Mouse (Mus musculus) erythroblast, embryonic 14.5 days (primary cell): ENCODE results near the gene Smg9. TPM values are rescaled to one million over a fixed set of nuclear protein-coding genes. Genes with fewer than 3 reads are reported as not detected.

ENCODE experiments used
- H3K27me3 ChIP-seq: 2 replicates; pipeline ENCODE4 v1.6.1; 2012; ENCODE audit warnings: inconsistent platforms; ENCODE audit not compliant: control insufficient read depth
- H3K36me3 ChIP-seq: 2 replicates; pipeline ENCODE4 v1.6.1; 2012; ENCODE audit warnings: mild to moderate bottlenecking, inconsistent platforms; ENCODE audit not compliant: control insufficient read depth
- H3K4me1 ChIP-seq: 2 replicates; pipeline ENCODE4 v1.6.1; 2012; ENCODE audit warnings: inconsistent platforms; ENCODE audit not compliant: control insufficient read depth
- H3K4me3 ChIP-seq: replicated peaks from 2 replicates; pipeline ENCODE3; 2012; ENCODE audit warnings: moderate library complexity, mild to moderate bottlenecking, inconsistent platforms
- H3K9me3 ChIP-seq: 2 replicates; pipeline ENCODE4 v1.6.1; 2012; ENCODE audit warnings: low read length, inconsistent platforms, mixed read lengths; ENCODE audit not compliant: control insufficient read depth
- GATA1 ChIP-seq: IDR thresholded peaks from 2 replicates; pipeline ENCODE4 v1.6.1; 2012; ENCODE audit warnings: low read length, inconsistent platforms, mixed read lengths
- TAL1 ChIP-seq: IDR thresholded peaks from 3 replicates; pipeline ENCODE4 v1.6.1; 2012; ENCODE audit warnings: low read length, inconsistent platforms, mixed read lengths
- polyA plus RNA-seq: library from polyadenylated mRNA; stranded (reverse); fragments of >175 nt; gene quantifications from 2 replicates; pipeline ENCODE4 v1.2.3, GENCODE M21; 2012

Smg9 gene
- polyA plus RNA-seq, 1 experiment: 18.4 TPM

DNA sequence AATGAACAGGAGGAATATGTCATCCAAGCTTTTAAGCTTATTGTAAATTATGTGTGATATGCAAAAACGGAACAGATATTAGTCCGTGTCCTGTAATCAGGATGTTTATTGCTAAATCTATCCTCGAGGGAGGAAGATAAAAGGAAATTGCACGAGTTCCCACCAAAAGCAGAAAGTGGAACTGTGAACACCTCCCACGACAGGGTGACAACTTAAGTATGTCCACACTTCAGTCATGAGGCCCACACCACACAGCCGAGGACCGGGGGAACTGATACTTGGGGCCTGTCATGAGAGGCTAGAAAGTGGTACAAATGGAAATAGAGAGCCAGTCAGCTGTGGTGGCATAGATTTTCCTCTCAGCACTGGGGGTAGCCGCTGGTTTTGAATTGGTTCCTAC is 42.9 kb downstream of the Smg9 start:
- Histone ChIP-seq H3K36me3 (no peaks in the 10 kb centered on the region), H3K9me3 (no peaks in the 10 kb centered on the region), H3K4me3 (no peak overlapping the region), H3K4me1 (peaks cover 2% of the 10 kb centered on the region; the same call in 1 of the 2 replicates), H3K27me3 (no peaks in the 10 kb centered on the region)
- TF ChIP-seq GATA1: no peak
- TF ChIP-seq TAL1: no peak

- Histone ChIP-seq H3K4me3 (no peak overlapping the region), H3K4me1 (peaks cover 5% of the 10 kb centered on the region), H3K27me3 (no peaks in the 10 kb centered on the region)
These were observed 46.0 kb downstream of the Smg9 start for GRCm38 (mm10) chr7:24445266-24445926.

GRCm38 (mm10) chr7:24446697-24447340 is 47.4 kb downstream of the Smg9 start:
- no peak for TF ChIP-seq TAL1
- TF ChIP-seq GATA1: no peak
- Histone ChIP-seq H3K4me1 (peaks cover 14% of the 10 kb centered on the region), H3K36me3 (no peaks in the 10 kb centered on the region), H3K4me3 (no peak overlapping the region), H3K27me3 (0 out of 2 replicates have a peak, but pooled peaks cover under 1% of the 10 kb centered on the region), H3K9me3 (no peaks in the 10 kb centered on the region)

More at GRCm38 (mm10) chr7:24445266-24445926, 46.0 kb downstream of the Smg9 start:
- Histone ChIP-seq H3K36me3 (no peaks in the 10 kb centered on the region), H3K9me3 (no peaks in the 10 kb centered on the region)
- TF ChIP-seq TAL1: no peak
- TF ChIP-seq GATA1: no peak

DNA sequence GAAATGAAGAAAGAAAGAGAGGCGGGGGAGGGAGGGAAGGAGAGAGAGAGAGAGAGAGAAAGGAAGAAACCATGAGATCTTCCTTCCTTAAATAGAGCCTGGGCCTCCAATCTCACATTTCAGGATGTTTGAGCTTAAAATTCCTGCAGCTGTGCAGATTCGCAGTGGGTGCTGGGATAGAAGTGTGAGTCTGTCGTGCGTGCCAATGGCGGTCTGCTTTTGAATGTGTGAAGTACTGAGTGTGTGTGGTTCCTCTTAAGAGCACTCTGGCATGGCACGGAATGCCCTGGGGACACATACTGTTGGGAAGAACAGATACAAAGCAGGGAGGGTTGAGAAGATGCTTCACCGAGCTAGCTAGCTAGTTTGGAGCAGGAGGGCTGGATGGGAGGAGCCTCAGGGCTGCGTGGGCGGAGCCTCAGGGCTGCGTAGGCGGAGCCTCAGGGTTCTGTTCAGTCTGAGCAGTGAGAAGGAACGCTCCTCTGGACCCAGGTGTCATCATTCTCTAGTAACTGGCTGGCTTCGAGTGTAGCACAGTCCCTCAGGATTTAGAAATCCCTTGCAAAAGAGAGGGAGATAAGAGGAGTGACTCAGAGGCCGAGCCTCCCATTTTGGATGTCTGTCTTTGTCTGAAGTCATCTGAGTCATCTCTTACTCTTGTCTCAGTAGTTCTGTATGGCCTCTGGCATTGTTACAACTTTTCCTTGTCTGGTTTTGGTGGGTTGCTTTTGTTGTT is 49.5 kb downstream of the Smg9 start:
- Histone ChIP-seq H3K9me3 (no peaks in the 10 kb centered on the region), H3K4me3 (no peak overlapping the region), H3K36me3 (no peaks in the 10 kb centered on the region), H3K27me3 (peaks cover 6% of the 10 kb centered on the region), H3K4me1 (peaks cover 13% of the 10 kb centered on the region)
- TF ChIP-seq TAL1: no peak
- TF ChIP-seq GATA1: no peak

DNA sequence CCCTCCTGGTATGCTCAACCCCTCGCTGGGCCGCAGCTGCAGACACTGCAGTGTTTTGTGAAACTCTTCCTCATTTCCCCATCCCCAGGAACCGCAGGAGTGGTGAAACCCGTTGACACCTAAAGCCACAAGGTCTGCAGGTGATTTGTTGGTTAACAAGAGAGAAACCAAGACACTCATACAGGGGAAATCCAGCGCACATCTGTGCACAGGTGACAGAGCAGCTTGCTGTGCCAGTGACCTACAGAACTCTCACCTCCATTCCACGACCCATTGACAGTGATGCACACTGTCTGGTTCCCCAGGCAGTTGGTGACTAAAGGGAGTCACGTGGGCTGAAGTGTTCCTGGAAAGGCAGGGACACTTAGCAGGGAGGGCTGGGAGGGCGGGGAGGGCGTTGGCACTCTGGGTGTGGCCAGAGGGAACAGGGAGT is 51.2 kb downstream of the Smg9 start:
- Histone ChIP-seq H3K36me3 (no peaks in the 10 kb centered on the region), H3K4me3 (no peak overlapping the region), H3K27me3 (peaks cover 6% of the 10 kb centered on the region), H3K9me3 (no peaks in the 10 kb centered on the region), H3K4me1 (peaks cover 13% of the 10 kb centered on the region)
- TF ChIP-seq GATA1: no peak
- no peak for TF ChIP-seq TAL1

DNA sequence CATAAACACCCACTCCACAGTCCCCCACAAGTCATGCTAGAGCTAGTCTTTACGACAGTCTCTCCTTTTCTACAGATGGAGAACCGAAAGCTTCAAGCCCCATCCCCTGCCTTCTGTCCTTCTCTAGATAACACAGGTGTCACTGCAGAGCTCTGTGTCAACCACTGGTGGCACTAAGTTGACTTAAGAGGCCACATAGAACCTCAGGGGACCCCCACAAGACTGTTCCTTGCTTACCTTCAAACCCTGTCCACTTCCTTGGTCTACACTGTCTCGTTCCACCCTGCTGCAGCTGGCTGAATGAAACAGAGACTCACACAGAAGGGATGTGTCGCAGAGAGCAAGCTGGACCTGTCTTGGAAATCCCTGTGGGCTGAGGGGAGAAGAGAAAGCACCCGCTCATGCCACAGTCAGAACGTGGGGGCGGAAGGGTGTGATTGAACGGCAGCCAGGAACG is 52.5 kb downstream of the Smg9 start, which contains the start of gene Irgc1:
Gene Irgc1 (minus strand): TSS at position 443 of the 457 bp plus-strand sequence.
- H3K9me3 ChIP-seq: no peaks in the 10 kb centered on the region
- H3K4me3 ChIP-seq: no peak within 1 kb of the TSS
- TF ChIP-seq GATA1 (no peak), TAL1 (no peak)
- H3K4me1 ChIP-seq: peaks cover 13% of the 10 kb centered on the region
- peaks cover 6% of the 10 kb centered on the region for H3K27me3 ChIP-seq
- H3K36me3 ChIP-seq: no peaks in the 10 kb centered on the region

DNA sequence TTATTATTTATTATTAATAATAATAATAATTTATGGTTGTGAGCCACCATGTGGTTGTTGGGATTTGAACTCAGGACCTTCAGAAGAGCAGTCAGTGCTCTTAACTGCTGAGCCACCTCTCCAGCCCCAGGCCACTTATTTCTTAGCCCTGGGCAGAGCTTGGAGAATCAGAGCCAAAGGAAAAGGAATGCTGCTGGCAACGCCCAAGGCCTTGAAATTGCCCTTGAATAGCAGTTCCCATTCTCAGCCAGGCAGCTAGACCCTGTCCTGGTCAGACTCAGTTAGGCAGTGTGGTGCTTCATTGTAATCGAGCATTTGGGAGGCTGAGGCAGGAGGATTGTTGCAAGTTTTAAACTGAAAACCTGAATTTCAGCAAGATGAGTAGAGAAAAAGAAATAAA is 54.8 kb downstream of the Smg9 start:
- TF ChIP-seq TAL1 (no peak), GATA1 (no peak)
- H3K9me3 ChIP-seq: no peaks in the 10 kb centered on the region
- H3K4me3 ChIP-seq: no peak overlapping the region
- peaks cover 6% of the 10 kb centered on the region for H3K27me3 ChIP-seq
- no peaks in the 10 kb centered on the region for H3K36me3 ChIP-seq
- peaks cover 13% of the 10 kb centered on the region for H3K4me1 ChIP-seq

- no peak overlapping the region for H3K4me3 ChIP-seq
- no peaks in the 10 kb centered on the region for H3K9me3 ChIP-seq
- H3K4me1 ChIP-seq: peaks cover 7% of the 10 kb centered on the region
- TF ChIP-seq GATA1 (no peak), TAL1 (no peak)
- no peaks in the 10 kb centered on the region for H3K36me3 ChIP-seq
- H3K27me3 ChIP-seq: peaks cover 6% of the 10 kb centered on the region
These were observed 56.3 kb downstream of the Smg9 start for GRCm38 (mm10) chr7:24455726-24456125.

GRCm38 (mm10) chr7:24457726-24458370 is 58.4 kb downstream of the Smg9 start:
- Histone ChIP-seq H3K36me3 (no peaks in the 10 kb centered on the region), H3K4me3 (no peak overlapping the region), H3K27me3 (peaks cover 16% of the 10 kb centered on the region), H3K9me3 (no peaks in the 10 kb centered on the region), H3K4me1 (no peaks in the 10 kb centered on the region; the same call in 1 of the 2 replicates)
- TF ChIP-seq GATA1 (no peak), TAL1 (no peak)
